Mouse (Mus musculus): ENCODE measurements around the gene Olfr1105.

The Olfr1105 gene

GRCm38 (mm10) chr2:87036431-87036830 is at the start of gene Olfr1105:
TSS of gene Olfr1105 (minus strand) at chr2:87036531.
- no peak for DNase-seq (ENCODE audit: low read depth in 2 of 2, low spot score in 2 of 2)

GRCm38 (mm10) chr2:87075717-87076116 is 39.4 kb upstream of the Olfr1105 start, which contains the start of gene Olfr1107:
TSS of gene Olfr1107 (minus strand) at chr2:87075817.
- no peak for DNase-seq (ENCODE audit: low read depth in 2 of 2, low spot score in 2 of 2)

- no peak for DNase-seq (ENCODE audit: low read depth in 2 of 2, low spot score in 2 of 2)
These were observed 15.8 kb upstream of the Olfr1105 start, which contains the start of gene Olfr1106 for GRCm38 (mm10) chr2:87052173-87052572. TSS of gene Olfr1106 (minus strand) at chr2:87052273.

GRCm38 (mm10) chr2:87026980-87027379 is 9.4 kb downstream of the Olfr1105 start, which contains the start of gene Olfr1104:
TSS of gene Olfr1104 (minus strand) at chr2:87027080.
- DNase-seq (ENCODE audit: low read depth in 2 of 2, low spot score in 2 of 2): no peak

- DNase-seq (ENCODE audit: low read depth in 2 of 2, low spot score in 2 of 2): no peak
These were observed 38.2 kb downstream of the Olfr1105 start, which contains the start of gene Olfr1102 for GRCm38 (mm10) chr2:86998098-86998497. TSS of gene Olfr1102 (plus strand) at chr2:86998398.

- no peak for DNase-seq (ENCODE audit: low read depth in 2 of 2, low spot score in 2 of 2)
These were observed 45.2 kb downstream of the Olfr1105 start, which contains the start of gene Olfr1101 for GRCm38 (mm10) chr2:86991121-86991520. TSS of gene Olfr1101 (minus strand) at chr2:86991221.
